Mouse (Mus musculus) heart, adult 2 months (tissue): ENCODE measurements at regions not wholly inside any gene's neighbourhood (a gene's known extent, or its start where the extent isn't known, plus 50 kb on each side); places are given as distances from the start of the nearest gene placed in this dataset.

ENCODE experiments used
- CTCF ChIP-seq: fragments of 200-600 bp; IDR thresholded peaks from 2 replicates; pipeline ENCODE4 v1.8.1; 2022; ENCODE audit warnings: antibody characterized with exemption, mild to moderate bottlenecking, moderate library complexity
- EP300 ChIP-seq: fragments of 200-500 bp; IDR thresholded peaks from 2 replicates; pipeline ENCODE4 v1.6.1; 2011; ENCODE audit warnings: low read depth, low read length, control low read depth; ENCODE audit not compliant: insufficient read depth
- POLR2A ChIP-seq: fragments of 200-500 bp; IDR thresholded peaks from 2 replicates; pipeline ENCODE4 v1.6.1; 2011; ENCODE audit warnings: mild to moderate bottlenecking, low read depth, low read length, control low read depth; ENCODE audit not compliant: insufficient read depth

- TF ChIP-seq CTCF (no peak), POLR2A (no peak), EP300 (no peak)
These were observed 297.3 kb downstream of the Slc4a3 start for GRCm38 (mm10) chr1:75843326-75843725.
